Mouse (Mus musculus) G1E-ER4 (cell line): Measurements from ENCODE around the gene Borcs6. TPM values are rescaled to one million over a fixed set of nuclear protein-coding genes. Genes with fewer than 3 reads are reported as not detected.

Experiments
- GATA1 ChIP-seq: IDR thresholded peaks from one replicate; pipeline ENCODE4 v1.8.0; 2012; ENCODE audit warnings: low read length, inconsistent platforms
- polyA plus RNA-seq: library from polyadenylated mRNA; stranded (reverse); fragments of >175 nt; gene quantifications from 2 replicates; pipeline ENCODE4 v1.2.3, GENCODE M21; 2012

Gene Borcs6
- 20.5 and 25.2 TPM in 2 replicates for polyA plus RNA-seq

GRCm38 (mm10) chr11:69059357-69059974 is at the start of gene Borcs6:
TSS of gene Borcs6 (plus strand) at chr11:69059717.
- no peak for TF ChIP-seq GATA1

GRCm38 (mm10) chr11:69010400-69011323 is 48.9 kb upstream of the Borcs6 start:
- TF ChIP-seq GATA1, result no peak

- TF ChIP-seq GATA1, result peak; percentile 87
Measured at GRCm38 (mm10) chr11:69012071-69012601, 47.4 kb upstream of the Borcs6 start.

GRCm38 (mm10) chr11:69015644-69016441 is 43.7 kb upstream of the Borcs6 start, which contains the start of gene Ctc1:
TSS of gene Ctc1 (plus strand) at chr11:69015911.
- TF ChIP-seq GATA1, result no peak

- no peak for TF ChIP-seq GATA1
Measured at GRCm38 (mm10) chr11:69016755-69017154, 42.8 kb upstream of the Borcs6 start.

GRCm38 (mm10) chr11:69020691-69021090 is 38.8 kb upstream of the Borcs6 start:
- TF ChIP-seq GATA1, result no peak

- no peak for TF ChIP-seq GATA1
Measured at GRCm38 (mm10) chr11:69026562-69026961, 33.0 kb upstream of the Borcs6 start.

GRCm38 (mm10) chr11:69028805-69029204 is 30.7 kb upstream of the Borcs6 start:
- TF ChIP-seq GATA1, result no peak

GRCm38 (mm10) chr11:69033552-69033951 is 26.0 kb upstream of the Borcs6 start:
- no peak for TF ChIP-seq GATA1

GRCm38 (mm10) chr11:69034585-69034984 is 24.9 kb upstream of the Borcs6 start:
- TF ChIP-seq GATA1, result no peak

GRCm38 (mm10) chr11:69035411-69035810 is 24.1 kb upstream of the Borcs6 start:
- TF ChIP-seq GATA1, result no peak

- TF ChIP-seq GATA1, result no peak
Measured at GRCm38 (mm10) chr11:69035849-69036248, 23.7 kb upstream of the Borcs6 start.

- no peak for TF ChIP-seq GATA1
Measured at GRCm38 (mm10) chr11:69036486-69037230, 22.9 kb upstream of the Borcs6 start.

GRCm38 (mm10) chr11:69037231-69038061 is 22.1 kb upstream of the Borcs6 start:
- TF ChIP-seq GATA1, result no peak
